Mouse (Mus musculus) forelimb bud, embryonic 11.5 days (tissue): Measurements from ENCODE around the gene Csf2ra.
"Not testable (repeated sequence)": the region's sequence is repeated elsewhere in the genome, so short reads cannot be mapped to it uniquely, and the experiment has no call there.

Source experiments
- DNase-seq: peaks from one replicate; pipeline ENCODE4 v3.0.0-alpha.2; 2012; ENCODE audit warnings: low read depth, low spot score

Gene Csf2ra

DNA sequence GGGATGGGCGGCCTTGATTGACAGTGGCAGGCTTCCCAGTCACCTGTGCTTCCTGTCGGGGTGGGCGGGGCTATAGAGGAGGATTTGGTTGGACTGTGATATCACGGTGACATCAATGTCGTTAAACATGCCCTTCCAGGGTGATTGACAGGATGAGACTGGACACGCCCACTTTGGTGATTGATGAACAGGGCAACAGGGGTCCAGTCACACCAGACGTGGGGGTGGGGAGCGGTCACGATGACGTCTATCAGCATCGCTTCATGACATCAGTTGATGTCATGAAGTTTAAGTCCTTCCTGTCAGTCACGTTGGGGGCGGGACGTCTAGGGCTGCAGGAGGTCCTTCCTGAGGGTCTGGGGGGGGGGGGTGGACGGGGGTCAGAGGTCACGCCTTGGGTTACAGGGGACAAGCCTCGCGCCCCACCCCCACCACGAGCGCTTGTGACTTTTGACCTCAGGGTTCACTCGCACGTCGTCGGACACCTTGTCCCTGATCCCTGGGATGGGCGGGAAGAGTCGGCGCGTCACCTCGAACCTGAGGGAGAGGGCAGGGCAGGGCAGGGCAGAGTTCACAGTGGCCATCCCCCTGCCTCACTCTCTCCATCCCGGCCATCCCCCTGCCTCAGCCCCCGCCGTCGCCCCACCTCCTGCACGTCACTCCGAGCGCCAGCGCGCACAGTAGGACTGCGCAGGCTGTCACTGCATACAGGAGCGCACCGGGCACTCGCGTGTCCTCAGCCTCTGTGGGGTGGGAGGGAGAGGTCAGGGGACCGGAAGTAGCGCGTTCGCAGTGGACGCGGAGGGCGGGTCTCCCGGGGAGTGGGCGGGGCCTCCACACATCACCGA, 3.3 kb downstream of the Csf2ra start:
- no peak for DNase-seq

DNA sequence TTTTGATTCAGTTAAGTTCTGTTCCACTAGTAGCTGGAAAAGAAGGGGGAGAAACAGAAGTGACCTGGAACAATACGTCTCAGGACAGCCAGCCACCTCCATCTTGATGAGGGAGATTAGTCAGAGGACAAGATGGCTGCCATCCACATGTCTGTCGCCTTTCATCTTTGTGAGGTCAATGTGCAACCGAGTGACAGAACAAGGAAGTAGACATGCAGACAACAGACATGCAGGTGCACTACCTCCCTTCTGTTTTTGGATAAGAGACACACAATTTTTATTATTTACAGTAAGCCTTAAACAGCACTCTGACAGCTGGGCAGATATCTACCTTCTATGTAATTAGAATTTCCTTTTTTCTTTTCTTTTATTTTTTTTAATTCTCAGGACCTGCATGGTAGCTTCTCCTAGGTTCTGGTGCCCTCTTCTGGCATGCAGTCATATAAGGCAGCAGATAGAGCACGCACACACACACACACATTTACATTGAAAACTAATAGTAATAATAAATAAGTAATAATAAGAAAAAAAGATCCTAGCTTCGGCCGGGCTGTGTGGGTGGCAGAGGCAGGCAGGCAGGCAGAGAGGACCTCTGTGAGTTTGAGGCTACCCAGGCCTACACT, 4.4 kb downstream of the Csf2ra start:
- DNase-seq = peak; percentile 58

DNA sequence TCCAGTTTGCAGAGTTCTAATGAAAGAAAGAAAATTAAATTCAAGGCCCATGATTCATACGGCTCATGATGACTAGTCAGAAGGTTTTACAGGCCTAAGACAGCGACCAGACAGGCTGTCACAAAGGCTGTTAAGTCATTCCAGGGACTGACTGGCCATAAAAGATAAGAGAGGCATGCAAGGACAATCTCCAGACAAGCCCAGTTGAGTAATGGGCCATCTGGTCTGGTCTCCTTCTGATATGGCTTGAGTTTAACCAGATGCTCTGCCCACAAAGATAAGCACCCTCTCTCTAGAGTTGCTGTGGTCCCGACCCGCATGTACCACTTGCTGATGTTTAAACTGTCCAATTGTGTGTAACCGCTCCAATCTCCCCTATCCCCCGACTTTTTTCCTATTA, 20.7 kb downstream of the Csf2ra start:
- DNase-seq = not testable (repeated sequence)

DNA sequence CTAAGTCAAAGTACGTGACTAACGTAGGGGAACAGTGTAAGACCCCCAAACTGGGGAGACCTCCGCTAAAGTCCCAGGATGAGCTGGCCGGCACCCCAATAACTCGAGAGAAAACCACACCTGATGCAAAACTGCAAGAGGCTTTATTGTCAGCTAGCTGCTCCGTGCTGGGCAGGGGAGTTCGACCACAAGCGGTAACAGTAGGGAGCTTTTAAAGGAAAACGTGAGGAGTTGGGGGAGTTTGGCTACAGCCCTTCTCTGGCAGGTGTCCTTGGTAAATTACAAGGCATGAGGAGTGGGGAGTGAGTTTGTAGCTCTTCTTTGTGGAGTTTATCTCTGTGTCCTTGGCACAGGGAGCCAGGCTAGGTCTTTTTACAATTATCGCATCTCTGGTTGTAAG, 28.4 kb downstream of the Csf2ra start:
- no peak for DNase-seq

DNA sequence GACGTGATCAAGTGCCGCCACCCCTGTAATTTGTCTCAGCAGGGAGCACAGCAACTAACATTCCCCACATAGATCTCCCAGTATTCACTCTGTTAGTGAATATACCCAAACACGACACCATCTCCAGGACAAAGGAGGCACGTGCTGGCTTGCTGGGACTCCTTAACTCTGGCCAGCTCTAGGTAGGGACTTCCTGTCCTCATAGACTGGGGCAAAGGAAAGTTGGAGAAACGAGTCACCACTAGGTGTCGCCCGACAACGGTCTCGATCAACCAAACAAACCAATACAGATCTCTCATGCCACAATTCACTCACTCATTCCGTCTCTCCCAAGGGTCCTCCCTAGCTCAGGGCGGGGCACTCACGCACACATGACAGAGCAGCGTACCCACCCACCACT, 28.9 kb downstream of the Csf2ra start:
- DNase-seq = peak; percentile 90

DNA sequence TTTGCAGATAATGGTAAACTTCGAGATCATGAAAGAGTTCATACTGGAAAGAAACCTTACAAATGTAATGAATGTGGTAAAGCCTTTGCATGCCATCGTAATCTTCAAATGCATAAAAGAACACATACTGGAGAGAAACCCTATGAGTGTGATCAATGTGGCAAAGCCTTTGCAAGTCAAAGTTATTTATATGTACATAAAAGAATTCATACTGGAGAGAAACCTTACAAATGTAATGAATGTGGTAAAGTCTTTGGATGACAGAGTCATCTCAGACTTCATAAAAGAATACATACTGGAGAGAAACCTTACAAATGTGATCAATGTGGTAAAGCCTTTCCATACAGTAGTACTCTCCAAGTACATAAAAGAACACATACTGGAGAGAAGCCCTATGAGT, 44.6 kb downstream of the Csf2ra start, which contains the start of gene Gm6020:
TSS of gene Gm6020 (plus strand) at position 301 of the 400 bp plus-strand sequence.
- DNase-seq = not testable (repeated sequence)

DNA sequence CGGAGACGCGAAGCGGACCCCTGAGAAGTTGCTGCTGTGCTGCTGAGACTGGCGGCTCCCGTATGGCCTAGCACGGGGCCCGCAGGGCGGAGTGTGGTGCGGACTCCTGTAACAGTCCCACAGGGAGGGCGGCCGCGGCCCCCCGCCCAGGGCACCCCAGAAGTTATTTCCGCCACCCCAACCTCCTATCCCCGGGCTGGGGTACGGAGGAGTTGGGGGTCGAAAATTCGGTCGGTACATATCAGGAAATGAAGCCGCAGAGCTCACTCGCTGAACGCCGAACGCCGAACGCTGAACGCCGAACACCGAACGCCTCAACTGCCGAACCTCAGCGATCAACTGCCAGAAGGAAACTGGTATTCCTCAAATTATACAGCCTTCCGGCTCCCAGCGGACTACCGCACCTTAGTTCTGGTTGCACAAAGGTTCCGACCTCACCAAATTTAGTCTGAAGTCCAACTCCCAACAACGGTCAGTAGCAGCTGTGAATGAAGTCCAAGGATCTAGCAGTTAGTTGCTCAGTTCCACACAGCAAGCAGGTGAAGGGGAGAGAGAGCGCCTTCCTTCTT, 52.4 kb downstream of the Csf2ra start, which contains the start of gene Gm7102:
TSS of gene Gm7102 (minus strand) at position 554 of the 569 bp plus-strand sequence.
- peak; percentile 12 for DNase-seq
